Mouse (Mus musculus) erythroblast, embryonic 14.5 days (primary cell): ENCODE data around the gene Cstf3.

Experiments
- GATA1 ChIP-seq: IDR thresholded peaks from 2 replicates; pipeline ENCODE4 v1.6.1; 2012; ENCODE audit warnings: low read length, inconsistent platforms, mixed read lengths
- TAL1 ChIP-seq: IDR thresholded peaks from 3 replicates; pipeline ENCODE4 v1.6.1; 2012; ENCODE audit warnings: low read length, inconsistent platforms, mixed read lengths

- TF ChIP-seq TAL1 = no peak
- TF ChIP-seq GATA1 = no peak
Observed at GRCm38 (mm10) chr2:104561986-104562532, 28.3 kb upstream of the Cstf3 start.
